Mouse (Mus musculus): Measurements from ENCODE around the gene Atxn7l2.

Atxn7l2 gene

GRCm38 (mm10) chr3:108210771-108211139 lies at the start of gene Atxn7l2:
TSS of gene Atxn7l2 (minus strand) at chr3:108210934.
- peak; percentile 96 for DNase-seq (ENCODE audit: low read depth, low spot score)

- DNase-seq (ENCODE audit: low read depth, low spot score), result no peak
Measured at GRCm38 (mm10) chr3:108259319-108259718, 48.6 kb upstream of the Atxn7l2 start.

GRCm38 (mm10) chr3:108257831-108258500 lies 47.2 kb upstream of the Atxn7l2 start:
- DNase-seq (ENCODE audit: low read depth, low spot score), result peak; percentile 48

GRCm38 (mm10) chr3:108256719-108257637 lies 46.2 kb upstream of the Atxn7l2 start, which contains the start of gene Psma5:
TSS of gene Psma5 (plus strand) at chr3:108256926.
- DNase-seq (ENCODE audit: low read depth, low spot score), result peak; percentile 98

- DNase-seq (ENCODE audit: low read depth, low spot score), result no peak
Measured at GRCm38 (mm10) chr3:108246857-108247256, 36.1 kb upstream of the Atxn7l2 start.

- DNase-seq (ENCODE audit: low read depth, low spot score), result no peak
Measured at GRCm38 (mm10) chr3:108241243-108241839, 30.6 kb upstream of the Atxn7l2 start.

- peak; percentile 50 for DNase-seq (ENCODE audit: low read depth, low spot score)
Measured at GRCm38 (mm10) chr3:108237474-108238102, 26.9 kb upstream of the Atxn7l2 start.

- no peak for DNase-seq (ENCODE audit: low read depth, low spot score)
Measured at GRCm38 (mm10) chr3:108231646-108232045, 20.9 kb upstream of the Atxn7l2 start.

- no peak for DNase-seq (ENCODE audit: low read depth, low spot score)
Measured at GRCm38 (mm10) chr3:108227521-108227920, 16.8 kb upstream of the Atxn7l2 start.

GRCm38 (mm10) chr3:108226558-108227350 lies 16.0 kb upstream of the Atxn7l2 start, which contains the start of gene Sypl2:
TSS of gene Sypl2 (minus strand) at chr3:108226648.
- no peak for DNase-seq (ENCODE audit: low read depth, low spot score)

GRCm38 (mm10) chr3:108225711-108226557 lies 15.2 kb upstream of the Atxn7l2 start:
- no peak for DNase-seq (ENCODE audit: low read depth, low spot score)

- no peak for DNase-seq (ENCODE audit: low read depth, low spot score)
Measured at GRCm38 (mm10) chr3:108220661-108221060, 9.9 kb upstream of the Atxn7l2 start.

- peak; percentile 16 for DNase-seq (ENCODE audit: low read depth, low spot score)
Measured at GRCm38 (mm10) chr3:108214734-108215133, 4.0 kb upstream of the Atxn7l2 start.

GRCm38 (mm10) chr3:108212406-108212805 lies 1.7 kb upstream of the Atxn7l2 start:
- DNase-seq (ENCODE audit: low read depth, low spot score), result no peak

- DNase-seq (ENCODE audit: low read depth, low spot score), result no peak
Measured at GRCm38 (mm10) chr3:108211845-108212244, 1.1 kb upstream of the Atxn7l2 start.

GRCm38 (mm10) chr3:108209946-108210770 lies 576 bp downstream of the Atxn7l2 start:
- peak; percentile 98 for DNase-seq (ENCODE audit: low read depth, low spot score)

- peak; percentile 58 for DNase-seq (ENCODE audit: low read depth, low spot score)
Measured at GRCm38 (mm10) chr3:108209536-108209935, 1.2 kb downstream of the Atxn7l2 start.

- DNase-seq (ENCODE audit: low read depth, low spot score), result no peak
Measured at GRCm38 (mm10) chr3:108209001-108209400, 1.7 kb downstream of the Atxn7l2 start.

Data from A20 (cell line).